Mouse (Mus musculus) hindbrain, embryonic 10.5 days (tissue): ENCODE data around the gene Stra6. TPM values are rescaled to one million over a fixed set of nuclear protein-coding genes. Genes with fewer than 3 reads are reported as not detected.

Source experiments
- DNase-seq: peaks from one replicate; pipeline ENCODE4 v3.0.0-alpha.2; 2017; ENCODE audit warnings: low spot score
- H3K27ac ChIP-seq: fragments of 300-500 bp; sonication (generic); 2 replicates; pipeline ENCODE4 v1.5.1; 2016; ENCODE audit warnings: mild to moderate bottlenecking, moderate library complexity
- H3K27me3 ChIP-seq: fragments of 300-500 bp; sonication (generic); 2 replicates; pipeline ENCODE4 v1.6.1; 2016; ENCODE audit warnings: mild to moderate bottlenecking; ENCODE audit not compliant: poor library complexity, insufficient read depth, severe bottlenecking
- H3K36me3 ChIP-seq: fragments of 300-500 bp; sonication (generic); 2 replicates; pipeline ENCODE4 v1.6.1; 2016; ENCODE audit warnings: mild to moderate bottlenecking, moderate library complexity
- H3K4me1 ChIP-seq: fragments of 300-500 bp; sonication (generic); replicated peaks from 2 replicates; pipeline ENCODE4 v1.6.1; 2016; ENCODE audit warnings: mild to moderate bottlenecking
- H3K4me3 ChIP-seq: fragments of 300-500 bp; sonication (generic); 2 replicates; pipeline ENCODE4 v1.5.1; 2016; ENCODE audit warnings: mild to moderate bottlenecking, moderate library complexity
- H3K9me3 ChIP-seq: fragments of 300-500 bp; sonication (generic); 2 replicates; pipeline ENCODE4 v1.6.1; 2016; ENCODE audit warnings: mild to moderate bottlenecking, moderate library complexity
- WGBS: fragments of 180-500 bp; shearing (Covaris S2); methylation state at CpG from one replicate; pipeline ENCODE4 v1.1.7; 2016; 5-methylcytosine and 5-hydroxymethylcytosine counted together
- polyA plus RNA-seq: library from polyadenylated mRNA; unstranded; fragments of >200 nt; fragmentation: Nextera tagmentation; extraction: Ambion mirVana; gene quantifications from 2 replicates; pipeline ENCODE4 v1.2.1, GENCODE M21; 2016

Gene Stra6
- polyA plus RNA-seq, 1 experiment from 2014 or later, result 11.2 TPM

GRCm38 (mm10) chr9:58086861-58087260, 23.3 kb downstream of the Stra6 start:
- Histone ChIP-seq H3K36me3 (no peaks in the 10 kb centered on the region), H3K9me3 (no peaks in the 10 kb centered on the region), H3K4me3 (no peak overlapping the region), H3K27ac (peak overlapping the region; percentile 62; the same call in 1 of the 2 replicates), H3K27me3 (peaks cover 51% of the 10 kb centered on the region), H3K4me1 (peaks cover 36% of the 10 kb centered on the region)
- WGBS, result 57% methylated on average over 7 of the region's 7 CpGs
- DNase-seq, result no peak

DNA sequence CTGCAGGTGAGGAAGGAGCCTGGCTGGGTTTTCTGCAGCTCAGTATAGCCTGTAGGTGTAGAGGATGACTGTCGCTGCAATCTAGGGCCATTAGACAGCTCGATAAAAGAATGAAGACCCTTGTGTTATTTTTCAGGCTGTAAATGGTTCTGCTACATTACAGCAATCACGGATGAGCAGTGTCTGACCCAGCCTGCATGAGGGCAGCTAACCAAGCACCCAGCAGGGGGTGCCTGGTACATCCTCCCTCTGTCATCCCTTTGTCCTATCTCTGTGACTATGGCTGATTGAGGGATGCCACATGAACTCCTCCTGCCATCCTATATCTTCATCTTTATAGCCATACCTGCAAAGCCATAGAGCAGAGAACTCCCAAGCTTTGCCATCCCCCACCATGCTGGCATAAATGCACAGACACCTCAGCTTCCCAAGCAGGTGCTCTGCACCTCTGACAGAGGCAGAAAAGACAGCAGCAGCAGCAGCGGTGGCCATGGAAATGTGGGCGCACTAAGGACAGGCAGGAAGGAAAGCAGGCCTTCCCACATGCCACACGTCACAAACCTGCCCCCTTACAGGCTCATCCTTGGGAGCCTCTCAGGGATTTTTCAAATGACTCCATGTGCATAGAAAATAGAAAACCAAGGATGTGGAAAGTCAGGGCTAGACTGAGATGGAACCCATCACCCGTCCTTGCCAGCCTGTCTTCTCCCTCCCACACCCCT, 23.9 kb downstream of the Stra6 start:
- Histone ChIP-seq H3K36me3 (no peaks in the 10 kb centered on the region), H3K27me3 (peaks cover 45% of the 10 kb centered on the region), H3K9me3 (no peaks in the 10 kb centered on the region), H3K4me3 (no peak overlapping the region), H3K27ac (peak overlapping the region; percentile 62; the same call in 1 of the 2 replicates), H3K4me1 (peaks cover 42% of the 10 kb centered on the region)
- no peak for DNase-seq
- 61% methylated on average over 7 of the region's 7 CpGs for WGBS

DNA sequence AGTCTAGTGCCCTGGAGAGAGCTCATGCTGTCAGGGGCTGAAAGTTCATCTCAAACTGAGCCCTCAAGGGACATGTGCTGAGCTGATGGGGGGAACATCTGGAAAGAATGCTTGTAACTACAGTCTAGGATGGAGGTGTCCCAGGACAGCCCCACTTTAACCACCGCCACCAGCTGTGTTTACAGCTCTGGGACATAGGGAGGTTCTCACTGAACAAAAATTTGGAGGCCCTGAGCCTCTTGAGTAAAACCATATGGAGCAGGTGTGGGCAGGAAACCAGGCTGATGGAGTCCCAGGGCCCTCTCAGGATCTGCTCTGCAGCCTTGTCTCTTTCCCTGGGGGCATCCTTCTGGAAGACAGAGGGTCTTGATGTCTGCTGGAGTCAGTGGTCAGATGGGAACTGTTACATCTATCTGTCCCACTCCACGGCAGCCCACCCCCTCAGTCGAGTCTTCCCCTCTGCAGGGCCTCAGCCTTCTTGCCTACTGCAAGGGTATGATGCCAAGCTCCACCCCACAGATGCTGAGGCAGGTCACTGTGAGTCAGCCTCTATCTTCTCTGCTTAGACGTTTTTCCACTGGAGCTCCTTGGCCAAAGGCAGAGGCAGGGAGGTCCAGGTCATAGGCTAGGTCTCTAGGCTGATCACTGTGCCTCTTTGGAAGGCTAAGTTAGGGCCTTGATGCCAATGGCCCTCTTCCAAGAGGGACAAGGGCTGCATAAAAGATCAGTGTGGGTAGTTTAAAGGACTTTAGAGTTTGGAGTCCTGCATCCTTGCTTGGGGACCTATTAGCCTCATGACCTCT, 28.2 kb downstream of the Stra6 start:
- no peak for DNase-seq
- Histone ChIP-seq H3K36me3 (no peaks in the 10 kb centered on the region), H3K4me1 (peaks cover 25% of the 10 kb centered on the region), H3K4me3 (no peak overlapping the region), H3K27me3 (peaks cover 32% of the 10 kb centered on the region), H3K9me3 (no peaks in the 10 kb centered on the region), H3K27ac (no peak overlapping the region; the same call in 1 of the 2 replicates)
- WGBS, result 56% methylated on average over 4 of the region's 4 CpGs

- WGBS, result 60% methylated on average over 7 of the region's 7 CpGs
Observed at GRCm38 (mm10) chr9:58092581-58093269, 29.1 kb downstream of the Stra6 start.

GRCm38 (mm10) chr9:58093776-58094175, 30.2 kb downstream of the Stra6 start:
- WGBS, result 69% methylated on average over 3 of the region's 3 CpGs
- Histone ChIP-seq H3K4me1 (peaks cover 35% of the 10 kb centered on the region), H3K4me3 (no peak overlapping the region), H3K27me3 (peaks cover 26% of the 10 kb centered on the region), H3K27ac (no peak overlapping the region), H3K9me3 (no peaks in the 10 kb centered on the region), H3K36me3 (no peaks in the 10 kb centered on the region)
- DNase-seq, result no peak

More at GRCm38 (mm10) chr9:58092581-58093269, 29.1 kb downstream of the Stra6 start:
- H3K36me3 ChIP-seq, result no peaks in the 10 kb centered on the region
- 0 out of 2 replicates have a peak overlapping the region, but pooled peaks have one; percentile 23 for H3K27ac ChIP-seq
- no peaks in the 10 kb centered on the region for H3K9me3 ChIP-seq
- H3K4me3 ChIP-seq, result no peak overlapping the region
- DNase-seq, result no peak
- H3K4me1 ChIP-seq, result peaks cover 29% of the 10 kb centered on the region
- H3K27me3 ChIP-seq, result peaks cover 32% of the 10 kb centered on the region; the same call in 1 of the 2 replicates

DNA sequence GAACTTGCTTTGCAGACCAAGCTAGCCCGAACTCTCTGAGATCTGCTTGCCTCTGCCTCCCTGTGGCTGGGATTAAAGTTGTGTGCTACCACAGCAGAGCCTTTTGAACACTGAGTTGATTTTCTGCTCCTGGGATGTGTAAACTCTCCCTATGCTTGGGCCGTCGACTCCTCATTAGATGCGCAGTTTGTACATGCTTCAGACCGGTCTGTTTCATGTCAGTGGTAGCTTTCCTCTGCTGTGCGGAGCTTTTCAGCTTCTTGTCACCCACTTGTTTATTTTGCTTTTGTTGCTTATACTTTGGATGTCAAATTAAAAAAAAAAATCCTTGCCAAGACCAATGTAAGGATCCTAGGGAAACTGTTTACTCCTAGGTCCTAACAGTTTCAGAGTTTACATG, 32.4 kb downstream of the Stra6 start:
- no peaks in the 10 kb centered on the region for H3K36me3 ChIP-seq
- DNase-seq, result no peak
- peaks cover 45% of the 10 kb centered on the region for H3K4me1 ChIP-seq
- WGBS, result 85% methylated on average over 6 of the region's 6 CpGs
- H3K27ac ChIP-seq, result 0 out of 2 replicates have a peak overlapping the region, but pooled peaks have one; percentile 42
- H3K4me3 ChIP-seq, result no peak overlapping the region
- H3K9me3 ChIP-seq, result no peaks in the 10 kb centered on the region
- H3K27me3 ChIP-seq, result peaks cover 14% of the 10 kb centered on the region; the same call in 1 of the 2 replicates

GRCm38 (mm10) chr9:58096629-58097301, 33.2 kb downstream of the Stra6 start:
- H3K4me3 ChIP-seq, result no peak overlapping the region
- H3K27me3 ChIP-seq, result peaks cover 16% of the 10 kb centered on the region
- no peaks in the 10 kb centered on the region for H3K9me3 ChIP-seq
- peaks cover 42% of the 10 kb centered on the region for H3K4me1 ChIP-seq
- WGBS, result 68% methylated on average over 5 of the region's 5 CpGs
- DNase-seq, result no peak
- peak overlapping the region; percentile 42 for H3K27ac ChIP-seq
- no peaks in the 10 kb centered on the region for H3K36me3 ChIP-seq

DNA sequence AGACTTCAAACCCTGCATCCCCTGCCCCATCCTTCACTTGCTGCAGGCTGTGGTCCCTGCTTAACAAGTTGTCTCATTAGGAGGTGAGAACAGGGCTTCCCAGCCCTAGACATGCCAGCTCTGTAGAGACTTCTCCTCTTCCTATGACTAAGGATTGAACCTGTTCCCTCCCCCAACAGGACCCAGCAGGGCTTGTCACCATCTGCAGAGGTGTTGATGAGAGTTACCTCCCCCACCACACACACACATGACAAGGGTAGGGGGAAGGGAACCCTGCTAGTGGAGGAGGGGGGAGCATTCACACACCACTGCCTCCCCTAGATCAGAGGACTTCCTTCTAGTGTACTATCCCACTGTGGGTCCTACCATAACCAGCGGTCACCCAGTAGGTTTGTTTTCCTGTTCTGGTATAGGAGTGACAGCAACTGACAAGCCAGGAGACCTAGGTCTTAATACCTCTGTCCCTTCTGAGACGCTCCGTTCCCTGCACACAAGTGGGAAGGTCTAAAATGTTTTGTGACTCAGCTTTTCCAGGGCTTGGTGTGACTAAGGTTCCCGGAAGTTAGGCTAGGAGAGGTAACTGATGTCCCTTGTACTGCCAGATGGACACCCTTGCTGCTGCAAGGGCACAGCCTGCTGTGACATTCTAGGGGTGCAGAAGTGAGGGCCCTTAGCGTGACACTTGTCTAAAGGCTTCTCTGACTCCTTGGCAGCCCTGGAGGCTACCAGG, 36.4 kb downstream of the Stra6 start:
- Histone ChIP-seq H3K4me1 (peaks cover 41% of the 10 kb centered on the region), H3K4me3 (no peak overlapping the region), H3K27ac (no peak overlapping the region), H3K36me3 (no peaks in the 10 kb centered on the region), H3K9me3 (no peaks in the 10 kb centered on the region), H3K27me3 (peaks cover 30% of the 10 kb centered on the region)
- no peak for DNase-seq
- 81% methylated on average over 5 of the region's 5 CpGs for WGBS

- Histone ChIP-seq H3K4me3 (no peak overlapping the region), H3K27me3 (peaks cover 40% of the 10 kb centered on the region), H3K36me3 (no peaks in the 10 kb centered on the region), H3K9me3 (no peaks in the 10 kb centered on the region), H3K4me1 (peaks cover 51% of the 10 kb centered on the region), H3K27ac (0 out of 2 replicates have a peak overlapping the region, but pooled peaks have one; percentile 24)
- WGBS, result 76% methylated on average over 4 of the region's 4 CpGs
- DNase-seq, result no peak
Observed at GRCm38 (mm10) chr9:58102013-58102412, 38.4 kb downstream of the Stra6 start.

GRCm38 (mm10) chr9:58103647-58104046, 40.1 kb downstream of the Stra6 start:
- H3K9me3 ChIP-seq, result no peaks in the 10 kb centered on the region
- H3K4me3 ChIP-seq, result no peak overlapping the region
- H3K4me1 ChIP-seq, result peaks cover 51% of the 10 kb centered on the region
- peak overlapping the region; percentile 36; the same call in 1 of the 2 replicates for H3K27ac ChIP-seq
- H3K36me3 ChIP-seq, result no peaks in the 10 kb centered on the region
- DNase-seq, result no peak
- WGBS, result 66% methylated on average over 6 of the region's 6 CpGs
- H3K27me3 ChIP-seq, result peaks cover 29% of the 10 kb centered on the region

- DNase-seq, result no peak
- H3K4me1 ChIP-seq, result peaks cover 50% of the 10 kb centered on the region
- WGBS, result 63% methylated on average over 15 of the region's 15 CpGs
- no peak overlapping the region for H3K4me3 ChIP-seq
- H3K27me3 ChIP-seq, result peaks cover 42% of the 10 kb centered on the region
- H3K9me3 ChIP-seq, result no peaks in the 10 kb centered on the region
- H3K27ac ChIP-seq, result peak overlapping the region; percentile 59; the same call in 1 of the 2 replicates
- H3K36me3 ChIP-seq, result no peaks in the 10 kb centered on the region
Observed at GRCm38 (mm10) chr9:58105595-58106169, 42.1 kb downstream of the Stra6 start.
